ENCODE assay signal across 16 mouse cellular contexts in the genomic region with DNA sequence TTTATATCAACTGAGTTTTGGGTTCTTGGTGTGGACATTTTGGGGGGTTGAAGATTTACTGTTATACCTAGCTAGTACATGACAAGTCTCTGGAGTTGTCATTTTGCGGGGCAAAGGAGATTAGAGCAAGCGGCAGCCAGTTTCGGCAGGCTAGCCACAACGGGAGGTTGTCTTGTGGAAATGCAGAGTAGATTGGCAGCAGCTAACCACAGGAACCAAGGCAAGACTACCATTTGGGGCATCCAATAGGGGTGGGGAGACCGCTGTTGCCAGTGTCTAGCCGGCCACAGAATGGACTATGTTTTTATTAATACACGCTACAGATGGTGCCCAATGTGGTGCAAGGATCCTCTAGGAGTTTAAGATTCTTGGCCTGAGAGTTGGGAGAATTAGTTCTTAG.
"Had no signal": no experiment of that assay in that cellular context is flagged by ENCODE, and none has a peak within 500 bp of the region (broad histone marks: within the 10 kb centered on the region; RNA-seq: fewer than 3 reads in every experiment).

No protein-coding gene starts in this region.

- H3K36me3 ChIP-seq: lung, embryonic 15.5 days; neural tube, embryonic 12.5 days; stomach, embryonic 15.5 days had no signal

- ATAC-seq: liver, postnatal 0 days; lung, postnatal 0 days; midbrain, embryonic 13.5 days; midbrain, embryonic 15.5 days had no signal

- H3K27ac ChIP-seq: lung, embryonic 15.5 days; macrophage; midbrain, embryonic 13.5 days; midbrain, embryonic 15.5 days; neural tube, embryonic 12.5 days; stomach, embryonic 15.5 days; stomach, postnatal 0 days had no signal

- DNase-seq: liver, postnatal 0 days; lung, adult 2 months; lung, postnatal 14 days; lung, postnatal 36 days; right cerebral cortex, postnatal 14 days; thymus, adult 2 months; thymus, postnatal 25 days; thymus, postnatal 4 days had no signal

- H3K9me3 ChIP-seq: lung, embryonic 15.5 days; midbrain, embryonic 15.5 days; stomach, embryonic 15.5 days had no signal

- H3K27me3 ChIP-seq: lung, embryonic 15.5 days; midbrain, embryonic 13.5 days; midbrain, embryonic 15.5 days; neural tube, embryonic 12.5 days; stomach, embryonic 15.5 days had no signal

- H3K4me1 ChIP-seq: midbrain, embryonic 13.5 days; midbrain, embryonic 15.5 days; neural tube, embryonic 12.5 days; stomach, embryonic 15.5 days had no signal

- H3K4me3 ChIP-seq: lung, embryonic 15.5 days; midbrain, embryonic 13.5 days; midbrain, embryonic 15.5 days; neural tube, embryonic 12.5 days; stomach, embryonic 15.5 days had no signal
